Mouse (Mus musculus) liver, adult (tissue): ENCODE results near the gene Tm9sf3.

Source experiments
- GATA4 ChIP-seq: IDR thresholded peaks from 2 replicates; pipeline ENCODE4 v1.6.1; 2014; ENCODE audit warnings: mild to moderate bottlenecking, low read length; ENCODE audit not compliant: insufficient replicate concordance

The Tm9sf3 gene

DNA sequence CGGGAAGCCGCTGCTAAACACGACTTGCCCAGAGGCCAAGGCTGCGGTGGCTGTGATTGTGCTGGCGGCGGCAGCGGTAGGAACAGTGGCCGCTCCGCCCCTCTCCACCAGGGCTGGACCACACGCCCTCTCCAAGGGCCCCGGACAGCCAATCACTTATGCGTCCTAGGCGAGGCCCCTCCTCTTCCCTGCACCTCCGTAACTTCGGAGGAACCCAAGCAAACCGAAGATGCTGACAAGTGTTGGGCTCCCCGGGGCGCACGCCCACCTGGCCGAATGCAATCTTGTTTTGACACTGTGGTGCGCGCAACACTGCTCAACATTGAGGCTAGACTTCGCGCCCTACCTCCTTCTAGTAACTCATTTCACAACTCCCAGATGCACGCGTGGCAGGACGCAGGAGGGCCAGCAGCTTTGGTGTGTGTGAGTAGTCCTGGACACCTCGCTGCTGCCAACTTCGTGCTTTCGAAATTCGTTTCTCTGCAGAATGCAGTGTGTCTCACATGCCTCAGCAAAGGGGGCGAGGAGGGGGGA lies 56.9 kb downstream of the Tm9sf3 start, which contains the start of gene Tll2:
TSS of gene Tll2 (minus strand) at position 25 of the 534 bp plus-strand sequence.
- no peak for TF ChIP-seq GATA4

DNA sequence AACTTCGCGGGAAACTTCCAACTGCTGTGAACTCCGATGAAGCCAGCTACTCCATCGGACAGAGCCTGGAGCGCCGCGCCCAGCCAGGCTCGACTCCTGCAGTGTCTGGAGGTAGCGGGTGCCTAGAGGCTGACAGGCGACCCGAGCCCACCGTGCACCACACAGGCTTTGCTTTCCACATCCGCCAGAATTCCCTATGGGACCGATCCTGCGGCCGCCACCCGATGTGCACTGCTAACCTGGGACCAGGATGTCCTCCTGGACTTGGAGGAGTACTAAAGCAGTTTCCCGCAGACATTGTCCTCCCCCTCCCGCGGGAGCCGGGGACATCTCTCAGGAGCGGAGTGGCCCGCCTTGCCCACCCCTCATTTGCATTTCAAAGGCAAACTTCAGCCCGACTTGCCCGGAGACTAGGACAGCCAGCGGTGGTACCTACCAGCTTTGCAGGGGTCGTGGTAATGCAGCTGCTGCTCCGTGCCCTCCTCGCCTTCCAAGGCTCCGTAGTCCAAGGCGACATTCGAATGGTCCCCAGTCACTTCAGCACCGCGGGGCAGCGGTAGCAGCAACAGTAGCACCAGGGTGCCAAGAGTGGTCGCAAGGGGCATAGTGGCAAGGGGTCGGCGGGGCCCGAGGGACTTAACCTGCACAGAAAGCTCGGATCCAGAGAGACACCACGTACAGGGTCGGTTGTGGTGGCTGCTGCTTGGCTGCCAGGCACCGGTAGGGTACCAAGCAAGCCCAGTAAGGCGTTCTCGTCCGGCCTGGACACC lies 57.6 kb downstream of the Tm9sf3 start:
- no peak for TF ChIP-seq GATA4

DNA sequence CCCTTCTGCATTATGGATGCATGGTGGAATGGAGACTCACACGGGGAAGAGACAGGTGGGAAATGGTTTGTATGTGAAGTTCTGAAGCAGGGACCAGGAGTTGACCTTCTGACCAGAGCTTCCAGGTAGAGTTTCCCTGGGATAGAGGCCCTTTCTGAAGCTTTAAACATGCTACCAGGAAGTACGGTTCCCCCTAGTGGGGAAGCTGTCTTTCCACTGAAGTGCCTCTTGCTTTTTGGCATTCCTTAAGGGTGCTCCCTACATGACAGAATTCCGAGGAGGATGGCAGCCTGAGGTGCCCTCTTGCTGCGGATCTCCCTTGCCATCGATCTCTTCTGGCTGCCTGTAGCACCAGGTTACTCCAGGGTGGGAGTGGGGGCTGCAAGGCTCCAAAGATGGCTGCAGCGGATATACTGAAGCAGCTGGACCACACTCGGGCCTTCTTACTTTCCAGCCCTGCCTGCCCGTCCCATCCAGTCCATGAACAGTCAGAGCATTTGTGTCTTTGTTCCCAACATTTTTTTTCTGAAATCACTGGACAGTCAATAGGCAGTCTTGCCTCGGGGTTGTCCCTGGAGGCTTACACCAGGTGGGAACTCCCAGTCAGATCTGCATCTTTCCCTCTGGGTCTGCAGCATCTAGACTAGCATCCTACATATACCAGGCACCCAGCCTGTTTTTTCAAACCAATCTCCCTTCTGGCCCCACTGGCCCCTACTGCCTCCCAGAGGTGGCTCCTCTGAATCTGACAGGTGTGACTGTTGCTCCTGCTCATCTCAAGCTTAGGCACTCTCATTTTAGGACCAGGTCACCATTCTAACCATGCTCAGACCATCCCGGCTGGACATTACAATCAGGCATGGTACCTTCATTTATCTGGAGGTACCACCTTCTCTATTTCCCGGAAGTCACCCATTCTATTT lies 59.4 kb downstream of the Tm9sf3 start:
- TF ChIP-seq GATA4: no peak

DNA sequence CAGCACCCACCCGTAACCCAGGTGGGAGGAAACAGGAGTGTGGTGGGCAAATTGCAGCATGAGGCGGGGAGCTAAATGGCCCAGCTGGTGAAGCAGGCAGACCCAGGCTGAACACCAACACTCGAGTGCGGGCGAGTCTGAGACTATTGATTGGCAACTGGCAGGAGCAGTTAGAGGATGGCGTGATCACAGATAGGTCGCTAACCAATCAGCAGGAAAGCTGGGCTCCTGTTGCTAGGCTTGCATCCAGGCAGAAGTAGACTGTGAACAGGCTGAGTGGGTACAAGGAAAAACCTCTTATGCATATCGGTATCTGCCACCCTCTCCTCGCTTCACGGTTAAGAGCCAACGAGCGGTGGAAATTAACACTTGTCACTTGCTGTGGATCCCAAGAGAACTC lies 66.2 kb downstream of the Tm9sf3 start:
- no peak for TF ChIP-seq GATA4

- no peak for TF ChIP-seq GATA4
These were observed 70.4 kb downstream of the Tm9sf3 start for GRCm38 (mm10) chr19:41193379-41193778.

GRCm38 (mm10) chr19:41192953-41193352 lies 70.8 kb downstream of the Tm9sf3 start:
- no peak for TF ChIP-seq GATA4

- TF ChIP-seq GATA4: no peak
These were observed 72.1 kb downstream of the Tm9sf3 start for GRCm38 (mm10) chr19:41191724-41192123.

GRCm38 (mm10) chr19:41190876-41191434 lies 72.8 kb downstream of the Tm9sf3 start:
- TF ChIP-seq GATA4: no peak

GRCm38 (mm10) chr19:41177331-41177730 lies 86.5 kb downstream of the Tm9sf3 start:
- TF ChIP-seq GATA4: no peak

DNA sequence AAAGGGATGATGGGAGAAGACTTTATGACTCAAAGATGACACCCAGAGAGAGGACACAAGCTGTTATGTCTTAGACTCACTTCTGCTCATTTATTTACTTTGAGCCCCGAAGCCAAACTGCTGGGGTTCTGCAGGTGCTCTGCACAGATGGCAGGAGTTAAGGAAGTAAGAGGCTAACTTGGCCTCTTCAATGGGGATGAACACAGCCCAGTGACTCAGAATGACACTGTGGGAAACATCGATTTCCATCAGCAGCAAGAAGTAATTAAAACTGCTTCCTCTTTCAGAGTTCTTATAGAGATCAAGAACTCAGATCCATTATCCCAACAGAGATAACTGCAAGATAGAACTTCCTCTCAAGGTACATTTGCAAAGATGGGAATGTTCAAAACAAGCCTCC lies 86.9 kb downstream of the Tm9sf3 start:
- TF ChIP-seq GATA4: no peak

GRCm38 (mm10) chr19:41165914-41166235 lies 97.9 kb downstream of the Tm9sf3 start:
- TF ChIP-seq GATA4: no peak

DNA sequence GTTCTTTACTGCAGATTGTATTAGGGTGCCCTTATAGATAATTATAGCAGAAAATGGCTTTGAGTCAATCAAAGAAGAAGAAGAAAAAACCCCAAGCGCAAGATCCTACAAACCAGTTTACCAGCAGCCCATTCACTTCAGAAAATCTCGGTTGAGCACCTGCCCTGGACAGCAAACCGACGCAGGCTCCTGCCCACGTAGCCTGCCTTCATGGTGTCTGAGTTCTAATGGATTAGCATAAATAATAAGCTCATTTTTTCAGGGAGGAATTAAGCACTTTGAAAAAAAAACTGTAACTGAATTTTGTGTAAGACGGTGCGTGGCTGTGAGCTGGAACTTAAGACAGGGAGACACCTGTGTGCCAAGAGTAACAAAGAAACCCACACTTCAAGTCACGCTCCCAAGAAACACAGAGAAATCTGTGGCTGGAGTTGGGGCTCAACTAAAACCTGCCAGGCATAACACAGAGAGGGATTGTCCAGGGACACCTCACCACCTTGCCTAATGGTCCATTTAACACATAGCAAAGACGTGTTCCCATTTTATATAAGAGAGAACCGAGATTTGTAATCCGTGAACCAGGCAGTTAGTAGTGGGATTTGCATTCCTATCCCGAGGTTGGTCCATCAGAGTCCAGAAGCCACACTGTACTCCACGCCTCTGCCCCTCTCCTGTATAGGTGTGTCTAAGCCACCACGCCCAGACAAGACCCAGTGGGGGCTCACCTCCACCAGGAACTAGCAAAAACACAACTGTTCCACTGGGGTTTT lies 98.5 kb downstream of the Tm9sf3 start:
- no peak for TF ChIP-seq GATA4

GRCm38 (mm10) chr19:41164447-41165095 lies 99.2 kb downstream of the Tm9sf3 start:
- no peak for TF ChIP-seq GATA4
